Mouse (Mus musculus): ENCODE measurements around the gene Tnc. TPM values are rescaled to one million over a fixed set of nuclear protein-coding genes. Genes with fewer than 3 reads are reported as not detected.
A peak's percentile ranks its signal among the peaks of the same experiment; 100 is the strongest.

The Tnc gene
- total RNA-seq (2014; rRNA removed) = 166 and 184 TPM in 2 replicates
- polyA plus RNA-seq (2015; fragmentation: Nextera tagmentation; extraction: Ambion mirVana) = 35.8 and 37.7 TPM in 2 replicates

DNA sequence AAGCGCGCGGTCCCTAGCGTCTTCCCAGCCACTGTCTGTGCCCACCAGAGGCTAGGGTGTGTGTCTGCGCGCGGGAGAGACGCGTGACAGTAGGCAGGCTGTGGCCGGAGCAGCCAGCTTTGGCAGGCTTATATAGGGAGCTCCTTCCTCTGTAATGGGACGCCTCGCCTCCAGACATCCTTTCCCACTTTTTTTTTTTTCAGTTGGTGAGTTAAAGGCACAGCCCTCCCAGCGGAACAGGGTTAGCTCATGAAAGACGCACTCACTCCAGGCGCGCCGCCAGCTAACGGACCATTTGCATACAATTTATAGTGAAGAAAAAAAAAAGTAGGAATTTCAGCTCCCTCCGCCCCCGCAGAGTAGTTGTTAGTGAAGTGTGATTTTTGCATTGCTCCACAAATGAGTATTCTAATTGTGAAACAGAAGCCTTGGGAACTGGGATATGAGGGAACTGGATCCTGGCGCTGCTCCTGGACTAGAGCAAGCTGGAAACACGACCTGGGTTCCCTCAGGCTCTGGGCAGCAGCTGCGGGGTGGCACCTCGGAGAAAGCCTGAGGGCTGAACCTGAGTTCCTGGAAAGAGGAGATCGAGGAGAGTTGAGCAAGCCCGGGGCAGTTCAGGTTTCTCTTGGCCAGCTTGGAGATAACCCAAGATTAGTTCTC is at the start of gene Tnc:
TSS of gene Tnc (minus strand) at position 185 of the 663 bp plus-strand sequence.
- WGBS = under 1% methylated on average over 26 of the region's 26 CpGs
- no peak for TF ChIP-seq CTCF (IDR thresholded peaks at IDR 0.05; ENCODE audit: low read depth)
- Histone ChIP-seq H3K36me3 (ENCODE audit: insufficient read depth, low read length) (no peaks in the 10 kb centered on the region), H3K27ac (peak within 1 kb of the TSS; percentile 57; the same call in 1 of the 2 replicates), H3K4me3 (ENCODE audit: low read length) (peak within 1 kb of the TSS; percentile 46), H3K4me1 (ENCODE audit: insufficient read depth, low read length) (no peaks in the 10 kb centered on the region), H3K9me3 (ENCODE audit: low read length) (no peaks in the 10 kb centered on the region), H3K4me2 (ENCODE audit: low read depth, low read length) (peak within 1 kb of the TSS; percentile 74), H3K27me3 (ENCODE audit: insufficient read depth, low read length) (no peaks in the 10 kb centered on the region), H3K9ac (replicated peaks; ENCODE audit: low read length) (peak within 1 kb of the TSS; percentile 58)
- peak; percentile 79 for DNase-seq (ENCODE audit: low spot score)
- ATAC-seq = peak; percentile 82

DNA sequence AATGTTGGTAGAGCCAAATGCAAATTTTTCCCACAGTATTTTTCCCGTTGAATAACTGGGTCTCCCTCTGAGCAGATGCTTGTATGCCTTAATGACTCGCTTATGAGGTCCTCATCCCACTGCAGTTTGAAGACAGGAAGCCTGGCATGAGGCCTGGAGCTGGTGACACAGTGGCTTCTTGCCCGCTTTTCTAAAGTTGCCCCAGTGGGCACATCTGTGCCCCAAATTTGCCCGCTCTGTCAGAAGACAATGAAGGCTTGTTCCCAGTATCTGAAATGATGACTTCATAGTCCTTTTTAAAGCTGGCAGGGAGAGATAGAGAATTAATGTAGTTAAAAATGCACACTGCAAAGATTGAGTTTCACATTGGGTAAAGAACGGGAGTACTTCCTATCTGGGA is 47.4 kb upstream of the Tnc start:
- H3K4me2 ChIP-seq (ENCODE audit: low read depth, low read length) = no peak overlapping the region
- no peaks in the 10 kb centered on the region for H3K27me3 ChIP-seq (ENCODE audit: insufficient read depth, low read length)
- no peak for TF ChIP-seq CTCF (IDR thresholded peaks at IDR 0.05; ENCODE audit: low read depth)
- WGBS = 49% methylated on average over 5 of the region's 5 CpGs
- H3K9ac ChIP-seq (replicated peaks; ENCODE audit: low read length) = no peak overlapping the region
- H3K9me3 ChIP-seq (ENCODE audit: low read length) = no peaks in the 10 kb centered on the region
- DNase-seq (ENCODE audit: low spot score) (peak; percentile 53), ATAC-seq (peak; percentile 66)
- H3K4me3 ChIP-seq (ENCODE audit: low read length) = no peak overlapping the region
- no peak overlapping the region for H3K27ac ChIP-seq
- H3K4me1 ChIP-seq (ENCODE audit: insufficient read depth, low read length) = no peaks in the 10 kb centered on the region
- H3K36me3 ChIP-seq (ENCODE audit: insufficient read depth, low read length) = no peaks in the 10 kb centered on the region

DNA sequence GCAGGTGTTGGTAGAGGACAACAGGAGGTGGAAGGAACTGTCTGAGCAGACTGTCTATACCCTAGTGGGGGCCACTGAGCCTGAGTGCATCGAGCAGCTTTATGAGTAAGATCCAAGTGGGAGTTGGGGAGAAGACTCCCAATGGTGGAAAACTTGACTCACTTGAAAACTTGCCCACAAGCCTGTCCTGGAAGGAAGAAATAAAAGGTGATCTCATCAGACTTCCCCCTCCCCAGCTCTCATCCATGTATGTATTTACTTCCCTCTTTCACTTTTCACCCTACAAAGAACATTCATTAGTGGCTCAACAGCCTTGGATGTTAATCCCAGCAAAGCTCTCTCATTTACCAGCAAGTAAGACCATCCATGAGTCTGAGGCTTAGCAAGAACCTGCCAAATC is 46.0 kb upstream of the Tnc start:
- H3K4me2 ChIP-seq (ENCODE audit: low read depth, low read length) = no peak overlapping the region
- H3K9me3 ChIP-seq (ENCODE audit: low read length) = no peaks in the 10 kb centered on the region
- no peaks in the 10 kb centered on the region for H3K27me3 ChIP-seq (ENCODE audit: insufficient read depth, low read length)
- TF ChIP-seq CTCF (IDR thresholded peaks at IDR 0.05; ENCODE audit: low read depth) = no peak
- no peak overlapping the region for H3K9ac ChIP-seq (replicated peaks; ENCODE audit: low read length)
- no peak overlapping the region for H3K27ac ChIP-seq
- H3K4me1 ChIP-seq (ENCODE audit: insufficient read depth, low read length) = no peaks in the 10 kb centered on the region
- no peak for DNase-seq (ENCODE audit: low spot score)
- H3K36me3 ChIP-seq (ENCODE audit: insufficient read depth, low read length) = no peaks in the 10 kb centered on the region
- no peak for ATAC-seq
- WGBS = 79% methylated on average over 1 of the region's 1 CpGs
- no peak overlapping the region for H3K4me3 ChIP-seq (ENCODE audit: low read length)

DNA sequence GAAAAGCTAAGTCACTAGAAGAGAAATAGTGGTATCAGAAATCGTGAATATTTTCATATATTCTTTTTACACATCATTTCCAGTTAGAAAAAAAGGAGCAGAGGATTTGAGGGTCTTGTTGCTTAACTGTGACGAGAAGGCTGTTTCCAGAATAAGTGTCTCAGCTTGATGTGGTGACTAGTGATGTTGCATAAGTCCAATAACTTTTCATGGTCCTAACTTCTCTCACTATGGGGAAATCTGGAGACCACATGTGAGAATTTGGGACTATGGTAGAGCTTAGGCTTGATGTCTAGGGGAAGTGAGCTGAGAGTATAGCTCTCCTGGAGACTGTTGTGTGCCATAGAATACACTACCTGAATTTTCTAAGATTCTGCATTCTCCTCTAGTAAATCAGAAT is 42.6 kb upstream of the Tnc start:
- WGBS = 77% methylated on average over 2 of the region's 2 CpGs
- Histone ChIP-seq H3K36me3 (ENCODE audit: insufficient read depth, low read length) (no peaks in the 10 kb centered on the region), H3K4me1 (ENCODE audit: insufficient read depth, low read length) (no peaks in the 10 kb centered on the region), H3K4me2 (ENCODE audit: low read depth, low read length) (no peak overlapping the region), H3K9me3 (ENCODE audit: low read length) (no peaks in the 10 kb centered on the region), H3K4me3 (ENCODE audit: low read length) (no peak overlapping the region), H3K9ac (replicated peaks; ENCODE audit: low read length) (no peak overlapping the region), H3K27me3 (ENCODE audit: insufficient read depth, low read length) (no peaks in the 10 kb centered on the region), H3K27ac (no peak overlapping the region)
- TF ChIP-seq CTCF (IDR thresholded peaks at IDR 0.05; ENCODE audit: low read depth) = no peak
- DNase-seq (ENCODE audit: low spot score) = no peak
- ATAC-seq = no peak

DNA sequence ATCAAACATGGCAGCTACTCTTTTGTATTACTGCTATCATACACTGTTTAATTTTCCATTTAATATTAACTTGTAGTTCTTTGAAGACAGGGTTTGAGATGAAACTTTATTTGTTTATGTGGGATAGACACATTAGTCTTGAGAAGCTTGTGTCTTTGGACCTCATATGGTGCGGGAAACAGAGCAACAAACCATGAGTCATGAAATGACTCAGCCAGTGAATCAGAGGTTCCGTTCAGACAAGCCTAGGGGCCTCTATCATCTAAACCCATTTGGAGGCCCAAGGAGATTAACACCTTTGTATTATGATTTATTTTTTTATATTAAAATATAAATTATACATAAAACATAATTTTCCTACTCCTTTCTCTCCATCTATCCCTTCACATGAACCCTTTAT is 40.9 kb upstream of the Tnc start:
- TF ChIP-seq CTCF (IDR thresholded peaks at IDR 0.05; ENCODE audit: low read depth) = no peak
- no peak for DNase-seq (ENCODE audit: low spot score)
- H3K9ac ChIP-seq (replicated peaks; ENCODE audit: low read length) = no peak overlapping the region
- no peak overlapping the region for H3K4me3 ChIP-seq (ENCODE audit: low read length)
- H3K36me3 ChIP-seq (ENCODE audit: insufficient read depth, low read length) = no peaks in the 10 kb centered on the region
- no peaks in the 10 kb centered on the region for H3K9me3 ChIP-seq (ENCODE audit: low read length)
- ATAC-seq = no peak
- no peaks in the 10 kb centered on the region for H3K4me1 ChIP-seq (ENCODE audit: insufficient read depth, low read length)
- H3K27ac ChIP-seq = no peak overlapping the region
- no peaks in the 10 kb centered on the region for H3K27me3 ChIP-seq (ENCODE audit: insufficient read depth, low read length)
- WGBS = 95% methylated on average over 2 of the region's 2 CpGs
- H3K4me2 ChIP-seq (ENCODE audit: low read depth, low read length) = no peak overlapping the region

DNA sequence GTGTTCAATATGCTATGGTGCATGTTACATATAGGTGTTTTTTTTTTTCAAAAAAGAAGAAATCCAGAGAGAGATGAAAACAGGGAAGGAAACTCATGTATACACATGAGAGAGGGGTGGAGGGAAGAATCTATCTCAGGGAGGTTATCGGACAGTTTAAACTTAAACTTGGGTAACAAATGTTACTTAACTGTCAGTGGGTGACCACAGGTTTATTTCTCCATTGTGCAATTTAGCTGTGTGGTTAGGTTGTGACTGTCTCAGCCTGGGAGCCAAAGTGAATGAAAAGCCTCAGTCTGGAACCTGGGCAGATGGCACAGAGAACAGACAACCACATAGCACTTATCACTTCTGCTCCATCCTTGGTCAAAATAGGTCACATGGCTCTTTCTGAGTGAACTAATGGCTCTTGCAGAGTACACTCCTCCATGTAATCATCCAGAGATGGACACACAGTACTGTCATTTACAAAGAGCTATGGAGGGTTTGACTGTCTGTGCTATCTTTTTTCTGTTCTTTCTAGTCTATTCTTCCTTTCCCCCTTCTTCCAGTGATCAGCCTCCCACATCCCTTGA is 39.3 kb upstream of the Tnc start:
- H3K4me2 ChIP-seq (ENCODE audit: low read depth, low read length) = no peak overlapping the region
- no peak overlapping the region for H3K4me3 ChIP-seq (ENCODE audit: low read length)
- DNase-seq (ENCODE audit: low spot score) = no peak
- no peak for ATAC-seq
- H3K27me3 ChIP-seq (ENCODE audit: insufficient read depth, low read length) = no peaks in the 10 kb centered on the region
- no peak overlapping the region for H3K9ac ChIP-seq (replicated peaks; ENCODE audit: low read length)
- H3K4me1 ChIP-seq (ENCODE audit: insufficient read depth, low read length) = no peaks in the 10 kb centered on the region
- H3K9me3 ChIP-seq (ENCODE audit: low read length) = no peaks in the 10 kb centered on the region
- TF ChIP-seq CTCF (IDR thresholded peaks at IDR 0.05; ENCODE audit: low read depth) = no peak
- no peaks in the 10 kb centered on the region for H3K36me3 ChIP-seq (ENCODE audit: insufficient read depth, low read length)
- H3K27ac ChIP-seq = no peak overlapping the region
- 85% methylated on average over 1 of the region's 1 CpGs for WGBS

DNA sequence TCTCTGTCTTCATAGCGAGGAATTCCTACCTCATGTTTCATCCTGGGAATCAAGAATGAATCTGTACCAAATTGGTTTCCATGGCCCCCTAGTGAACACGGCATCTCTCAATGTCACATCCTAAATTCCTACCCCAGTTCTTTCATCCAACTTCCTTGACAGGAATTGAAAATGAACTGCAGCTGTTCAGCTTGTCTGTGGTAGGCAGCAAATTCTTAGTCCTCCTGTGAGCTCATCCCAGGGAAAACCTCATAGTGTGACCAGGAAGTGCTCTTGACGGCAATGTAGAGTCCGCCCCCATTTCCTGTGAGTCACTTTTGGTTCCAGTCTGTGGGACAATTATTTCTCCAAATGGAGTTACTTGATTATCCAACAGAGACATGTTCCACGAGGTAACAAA is 37.0 kb upstream of the Tnc start:
- Histone ChIP-seq H3K4me1 (ENCODE audit: insufficient read depth, low read length) (no peaks in the 10 kb centered on the region), H3K27me3 (ENCODE audit: insufficient read depth, low read length) (no peaks in the 10 kb centered on the region), H3K4me3 (ENCODE audit: low read length) (no peak overlapping the region), H3K36me3 (ENCODE audit: insufficient read depth, low read length) (no peaks in the 10 kb centered on the region), H3K9me3 (ENCODE audit: low read length) (no peaks in the 10 kb centered on the region), H3K9ac (replicated peaks; ENCODE audit: low read length) (no peak overlapping the region), H3K4me2 (ENCODE audit: low read depth, low read length) (no peak overlapping the region), H3K27ac (no peak overlapping the region)
- DNase-seq (ENCODE audit: low spot score) (no peak), ATAC-seq (no peak)
- TF ChIP-seq CTCF (IDR thresholded peaks at IDR 0.05; ENCODE audit: low read depth) = no peak
- 80% methylated on average over 5 of the region's 5 CpGs for WGBS
